Mouse (Mus musculus) olfactory bulb, adult 2 months (tissue): ENCODE measurements around the gene Ddx43.

ENCODE experiments used
- CTCF ChIP-seq: fragments of 200-500 bp; IDR thresholded peaks from 2 replicates; pipeline ENCODE4 v1.5.1; 2012; ENCODE audit warnings: low read depth, mild to moderate bottlenecking, low read length, moderate library complexity; ENCODE audit not compliant: insufficient read depth
- POLR2A ChIP-seq: fragments of 200-500 bp; IDR thresholded peaks from 2 replicates; pipeline ENCODE4 v1.6.1; 2012; ENCODE audit warnings: mild to moderate bottlenecking, low read depth, low read length, moderate library complexity; ENCODE audit not compliant: insufficient read depth

DNA sequence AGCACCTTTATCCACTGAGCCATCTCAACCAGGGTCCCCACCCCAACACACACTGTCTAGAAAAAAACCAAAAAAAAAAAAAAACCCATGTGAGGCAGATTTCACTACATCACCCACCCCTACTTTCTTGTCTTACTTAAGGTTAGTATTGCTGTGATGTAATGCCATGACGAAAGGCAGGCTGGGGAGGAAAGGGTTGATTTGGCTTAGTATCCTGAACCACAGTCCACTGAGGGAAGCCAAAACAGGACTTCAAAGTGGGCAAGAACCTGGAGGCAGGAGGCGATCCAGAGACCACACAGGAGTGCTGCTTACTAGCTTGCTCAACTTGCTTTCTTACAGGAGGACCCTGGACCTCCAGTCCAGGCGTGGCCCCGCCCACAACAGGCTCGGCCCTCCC lies 54.8 kb downstream of the Ddx43 start:
- TF ChIP-seq CTCF (no peak), POLR2A (no peak)
